ENCODE assay signal across 29 mouse cellular contexts in the genomic region with DNA sequence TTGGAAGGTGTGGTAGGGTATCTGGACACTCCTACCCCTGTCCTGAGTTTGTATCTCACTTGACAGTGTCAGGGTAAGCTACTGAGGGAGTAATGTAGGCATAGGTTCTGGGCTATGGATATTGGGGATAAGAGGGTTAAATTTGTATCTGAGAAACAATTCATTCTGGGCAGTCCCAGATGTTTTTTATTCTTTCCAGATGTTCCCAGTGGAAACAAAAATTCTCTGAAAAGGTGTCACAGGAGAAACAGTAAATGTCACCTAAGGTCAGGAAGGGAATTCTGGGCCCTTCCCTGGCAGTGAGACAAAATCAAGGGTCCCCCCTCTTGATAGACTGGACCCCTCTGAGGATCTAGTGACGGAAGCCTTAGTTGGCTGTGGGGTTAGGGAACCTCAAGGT. TPM values are rescaled to one million over a fixed set of nuclear protein-coding genes. Genes with fewer than 3 reads are reported as not detected.
DNase-seq lines count a peak whose midpoint lies in the region; ATAC-seq lines count a peak whose summit lies in the region.
"Had no signal": no experiment of that assay in that cellular context is flagged by ENCODE, and none has a peak within 500 bp of the region (broad histone marks: within the 10 kb centered on the region; RNA-seq: fewer than 3 reads in every experiment).

No protein-coding gene starts in this region.

- no peak overlapping the region for H3K9ac ChIP-seq in limb, embryonic 12.5 days (replicated peaks)
- H3K9ac ChIP-seq: embryonic facial prominence, embryonic 15.5 days; heart, embryonic 15.5 days; hindbrain, embryonic 13.5 days had no signal

- peak; percentile 41 for DNase-seq in embryo, embryonic 11 days
- no peak for DNase-seq in embryo, embryonic 9.5 days (ENCODE audit: extremely low spot score)
- DNase-seq in 3T3-L1 (ENCODE audit: low read depth, low spot score), result peak; percentile 36
- peak; percentile 63 for DNase-seq in forelimb bud, embryonic 11.5 days (ENCODE audit: low read depth, low spot score)
- no peak for DNase-seq in cerebellum, postnatal 36 days
- DNase-seq in adrenal gland, adult 2 months, result no peak
- no peak for DNase-seq in thymus, postnatal 10 days (ENCODE audit: low spot score in 2 of 2)
- DNase-seq: adrenal gland, postnatal 10 days; cerebellum, adult 11 months; cerebellum, adult 9-10 months; cerebellum, postnatal 25 days; gastrocnemius, postnatal 14 days; heart, adult 2 months; heart, postnatal 14 days had no signal

- 18% methylated on average over 1 of the region's 1 CpGs for WGBS in limb, embryonic 12.5 days

- H3K9me3 ChIP-seq in limb, embryonic 12.5 days, result no peaks in the 10 kb centered on the region
- H3K9me3 ChIP-seq: embryonic facial prominence, embryonic 15.5 days; heart, embryonic 15.5 days; hindbrain, embryonic 13.5 days had no signal

- H3K27ac ChIP-seq in limb, embryonic 12.5 days, result 0 out of 2 replicates have a peak overlapping the region, but pooled peaks have one; percentile 23
- H3K27ac ChIP-seq: embryonic facial prominence, embryonic 15.5 days; heart, adult 2 months; heart, embryonic 15.5 days; hindbrain, embryonic 13.5 days; hindbrain, postnatal 0 days had no signal

- H3K4me2 ChIP-seq in limb, embryonic 12.5 days, result no peak overlapping the region
- H3K4me2 ChIP-seq: embryonic facial prominence, embryonic 15.5 days; heart, embryonic 11.5 days; heart, embryonic 15.5 days; hindbrain, embryonic 13.5 days had no signal

- peaks cover 60% of the 10 kb centered on the region for H3K4me1 ChIP-seq in limb, embryonic 12.5 days (replicated peaks)
- H3K4me1 ChIP-seq: hindbrain, embryonic 13.5 days had no signal

- H3K4me3 ChIP-seq in limb, embryonic 12.5 days (replicated peaks), result no peak overlapping the region
- H3K4me3 ChIP-seq: embryonic facial prominence, embryonic 15.5 days; erythroblast, embryonic 14.5 days; heart, adult 2 months; heart, embryonic 15.5 days; hindbrain, embryonic 13.5 days had no signal

- no peaks in the 10 kb centered on the region for H3K27me3 ChIP-seq in limb, embryonic 12.5 days
- H3K27me3 ChIP-seq: CH12.LX; embryonic facial prominence, embryonic 15.5 days; heart, embryonic 15.5 days; hindbrain, embryonic 13.5 days had no signal

- no peak for ATAC-seq in limb, embryonic 12.5 days (ENCODE audit: insufficient number of reproducible peaks, insufficient read depth, low FRiP score, low TSS enrichment, low read depth)
- ATAC-seq: forebrain, embryonic 16.5 days; hindbrain, postnatal 0 days; intestine, embryonic 16.5 days had no signal

- no peaks in the 10 kb centered on the region for H3K36me3 ChIP-seq in limb, embryonic 12.5 days
- H3K36me3 ChIP-seq: embryonic facial prominence, embryonic 15.5 days; heart, embryonic 15.5 days; hindbrain, embryonic 13.5 days had no signal

RNA-seq across cellular contexts. Expression of a gene that starts 1.9 kb away (rescaled TPM):
- 1.3 and 1.8 TPM in 2 replicates for polyA plus RNA-seq in limb, embryonic 12.5 days (2016; fragmentation: Nextera tagmentation; extraction: Ambion mirVana)
- total RNA-seq in adrenal gland, adult 2 months (2021), result under 1 TPM; 0.79 to 0.81 TPM
- polyA plus RNA-seq in adrenal gland, adult 2 months (2012; rRNA removed), result 0.93 and 1.1 TPM in 2 replicates

RNA-seq across cellular contexts. Expression of a gene that starts 14.8 kb away (rescaled TPM):
- not detected in 2 replicates for polyA plus RNA-seq in limb, embryonic 12.5 days (2016; fragmentation: Nextera tagmentation; extraction: Ambion mirVana)
- not detected for total RNA-seq in adrenal gland, adult 2 months (2021)
- not detected in 2 replicates for polyA plus RNA-seq in adrenal gland, adult 2 months (2012; rRNA removed)
- total RNA-seq: adrenal gland, postnatal 10 days; gastrocnemius, adult 18-20 months; gastrocnemius, postnatal 14 days; heart, adult 2 months; heart, postnatal 14 days; hematopoietic stem cell, adult 5-6 weeks; hindbrain, postnatal 0 days had no signal
- polyA plus RNA-seq: brain, embryonic 14.5 days; embryonic facial prominence, embryonic 15.5 days; erythroblast, embryonic 14.5 days; forebrain, embryonic 11.5 days; forebrain, embryonic 16.5 days; gonadal fat pad, adult 2 months; heart, adult 2 months; heart, embryonic 11.5 days; heart, embryonic 15.5 days; hindbrain, embryonic 13.5 days; hindbrain, postnatal 0 days; intestine, embryonic 16.5 days had no signal

RNA-seq across cellular contexts. Expression of a gene that starts 36.7 kb away (rescaled TPM):
- 0.25 and 0.51 TPM in 2 replicates for polyA plus RNA-seq in limb, embryonic 12.5 days (2016; fragmentation: Nextera tagmentation; extraction: Ambion mirVana)
- under 1 TPM; 0.07 to 0.09 TPM for total RNA-seq in adrenal gland, adult 2 months (2021)
- 0.01 and 0.15 TPM in 2 replicates for polyA plus RNA-seq in adrenal gland, adult 2 months (2012; rRNA removed)
- total RNA-seq: hematopoietic stem cell, adult 5-6 weeks had no signal
- polyA plus RNA-seq: erythroblast, embryonic 14.5 days; forebrain, embryonic 11.5 days; intestine, embryonic 16.5 days had no signal

RNA-seq across cellular contexts. Expression of a gene that starts 39.9 kb away (rescaled TPM):
- polyA plus RNA-seq in limb, embryonic 12.5 days (2016; fragmentation: Nextera tagmentation; extraction: Ambion mirVana), result 0.30 and 0.37 TPM in 2 replicates
- under 1 TPM; 0.10 to 0.26 TPM for total RNA-seq in adrenal gland, adult 2 months (2021)
- not detected in 2 replicates for polyA plus RNA-seq in adrenal gland, adult 2 months (2012; rRNA removed)
- total RNA-seq: heart, adult 2 months had no signal
- polyA plus RNA-seq: erythroblast, embryonic 14.5 days; heart, embryonic 15.5 days had no signal

RNA-seq across cellular contexts. Expression of a gene that starts 43.6 kb away (rescaled TPM):
- 102 and 104 TPM in 2 replicates for polyA plus RNA-seq in limb, embryonic 12.5 days (2016; fragmentation: Nextera tagmentation; extraction: Ambion mirVana)
- total RNA-seq in adrenal gland, adult 2 months (2021), result 10 to 100 TPM; 64.5 to 80.6 TPM
- 112 and 121 TPM in 2 replicates for polyA plus RNA-seq in adrenal gland, adult 2 months (2012; rRNA removed)

Comparison
In these comparisons a context has a peak if more than half of its experiments do, and no peak if none do; other contexts are left out.
1. DNase-seq: peak in embryo, embryonic 11 days (single experiment), 3T3-L1 (single experiment) and forelimb bud, embryonic 11.5 days (single experiment); none in embryo, embryonic 9.5 days (single experiment), cerebellum, postnatal 36 days (0 of 2), adrenal gland, adult 2 months (single experiment) and thymus, postnatal 10 days (0 of 2).